Mouse (Mus musculus) kidney, adult 9 months (tissue): ENCODE data around the gene Ap2b1.
"Not testable (repeated sequence)": the region's sequence is repeated elsewhere in the genome, so short reads cannot be mapped to it uniquely, and the experiment has no call there.

Experiments used
- DNase-seq: peaks from one replicate; pipeline ENCODE4 v3.0.0; 2022

Gene Ap2b1

DNA sequence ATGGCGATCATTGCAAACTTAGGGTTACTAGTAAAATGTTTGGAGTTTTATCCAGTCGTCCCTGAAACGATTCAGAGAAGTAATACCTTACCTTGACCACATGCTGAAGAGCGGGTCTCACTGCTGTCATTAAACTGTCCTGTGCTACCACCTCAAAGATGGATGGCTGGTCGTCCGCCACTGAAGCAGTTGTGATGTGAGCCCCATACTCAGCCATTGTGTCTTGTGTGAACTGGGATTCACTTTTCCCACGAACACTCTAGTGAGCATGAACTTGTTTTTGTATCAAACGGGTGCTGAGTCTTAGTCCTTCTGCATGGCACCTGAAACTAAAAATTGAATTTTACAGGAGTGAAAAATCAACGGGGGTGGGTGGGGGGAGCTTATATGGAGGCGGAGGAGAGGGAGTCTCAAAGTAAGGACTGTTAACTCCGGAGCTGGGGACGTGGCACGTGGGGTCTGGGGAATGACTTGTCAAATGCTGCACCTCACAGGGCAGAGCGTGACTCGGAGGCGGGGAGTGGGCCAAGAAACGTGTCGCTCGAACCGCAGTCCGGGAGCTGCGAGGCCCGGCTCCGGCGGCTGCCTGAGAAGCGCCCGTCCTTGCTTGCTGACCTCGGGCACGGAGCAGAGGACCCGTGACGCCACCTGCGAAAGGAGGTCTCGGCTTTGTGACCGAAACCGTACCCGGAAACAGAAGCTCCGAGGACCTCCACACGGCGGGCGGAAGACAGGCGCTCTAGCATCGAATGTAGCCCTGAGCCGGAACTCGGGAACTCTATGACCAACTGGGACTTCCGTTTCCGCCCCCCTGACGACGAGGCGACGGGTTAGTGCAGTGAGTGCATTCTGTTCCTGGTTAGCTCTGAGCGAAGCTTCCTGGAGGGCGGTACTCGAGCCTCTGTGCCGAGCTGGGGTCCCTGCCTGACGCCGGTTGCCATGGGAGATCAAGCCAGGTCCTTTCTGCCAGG, at the start of gene Ap2b1:
Gene Ap2b1, plus strand, starts transcription at position 800 of the 971 bp plus-strand sequence.
- DNase-seq = peak; percentile 97

DNA sequence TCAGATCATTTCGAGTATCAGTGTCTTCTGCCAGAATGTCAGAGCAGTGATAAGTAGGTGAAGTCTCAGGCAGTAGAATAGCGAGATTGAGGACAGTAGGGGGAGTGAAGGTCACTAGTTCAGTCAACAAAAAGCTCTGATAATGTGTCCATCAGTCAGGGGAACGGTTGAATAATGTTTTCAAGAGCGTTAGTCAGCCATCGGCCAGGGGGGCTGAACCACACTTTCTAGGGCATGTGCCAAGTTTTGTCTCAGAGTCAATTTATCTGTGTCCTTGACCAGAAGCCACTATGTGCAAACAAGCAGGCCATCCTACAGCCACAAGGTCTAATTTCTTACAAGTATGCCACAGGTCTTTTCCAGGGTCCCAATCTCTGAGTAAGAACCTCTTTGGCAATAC, 41.6 kb upstream of the Ap2b1 start:
- DNase-seq = not testable (repeated sequence)

DNA sequence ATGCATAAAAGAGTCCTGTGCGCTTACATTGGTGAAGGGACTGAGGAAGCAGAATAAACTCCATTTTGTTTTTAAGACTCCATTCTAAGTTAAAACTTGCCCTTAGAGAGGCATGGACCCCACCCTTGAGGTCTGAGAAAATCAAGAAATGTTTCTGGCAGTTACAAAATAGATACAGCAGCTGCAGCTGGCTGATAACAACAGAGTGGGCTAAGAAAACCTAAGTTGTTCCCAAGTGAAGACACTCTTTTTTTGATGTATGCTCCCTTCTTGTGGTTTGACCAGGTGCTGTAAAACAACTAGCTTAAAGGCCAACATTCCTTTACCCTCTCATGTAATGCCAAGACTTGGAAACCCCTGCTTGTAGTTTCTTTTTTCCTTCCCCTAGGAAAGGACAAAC, 36.2 kb upstream of the Ap2b1 start:
- DNase-seq = no peak

DNA sequence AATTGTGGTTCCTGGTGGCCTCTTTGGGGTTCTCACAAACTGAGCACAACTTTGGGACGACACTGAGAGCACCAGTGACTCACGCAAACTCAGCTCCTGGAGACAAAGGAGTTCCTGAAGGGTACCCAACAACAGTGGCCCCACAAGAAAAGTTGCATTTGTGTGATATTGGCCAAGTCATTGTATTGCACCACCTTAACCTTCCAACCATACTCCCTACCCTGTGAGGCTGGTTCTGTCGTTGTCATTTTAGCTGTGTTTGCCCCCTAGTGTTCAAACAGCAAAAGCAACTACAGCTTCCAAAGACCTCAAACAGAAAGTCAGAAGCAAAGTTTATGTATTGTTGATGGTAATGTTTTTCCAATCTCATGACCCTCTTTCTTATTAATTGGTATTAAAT, 35.7 kb upstream of the Ap2b1 start:
- DNase-seq = no peak

DNA sequence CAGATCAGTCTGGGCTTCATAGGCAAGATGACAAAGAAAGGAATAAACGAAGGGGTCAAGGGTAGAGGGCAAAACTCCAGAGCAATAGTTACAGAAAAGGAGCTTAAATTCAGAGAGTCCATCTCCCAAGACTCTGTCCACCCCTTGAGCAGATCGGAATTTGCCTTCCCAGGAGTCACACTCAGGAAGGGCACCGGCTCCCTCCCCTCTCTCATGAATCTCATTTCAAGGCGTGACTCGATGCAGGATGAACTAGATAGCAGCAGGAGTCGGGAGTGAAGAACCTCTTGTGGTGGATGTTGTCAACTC, 28.0 kb upstream of the Ap2b1 start:
- DNase-seq = no peak

DNA sequence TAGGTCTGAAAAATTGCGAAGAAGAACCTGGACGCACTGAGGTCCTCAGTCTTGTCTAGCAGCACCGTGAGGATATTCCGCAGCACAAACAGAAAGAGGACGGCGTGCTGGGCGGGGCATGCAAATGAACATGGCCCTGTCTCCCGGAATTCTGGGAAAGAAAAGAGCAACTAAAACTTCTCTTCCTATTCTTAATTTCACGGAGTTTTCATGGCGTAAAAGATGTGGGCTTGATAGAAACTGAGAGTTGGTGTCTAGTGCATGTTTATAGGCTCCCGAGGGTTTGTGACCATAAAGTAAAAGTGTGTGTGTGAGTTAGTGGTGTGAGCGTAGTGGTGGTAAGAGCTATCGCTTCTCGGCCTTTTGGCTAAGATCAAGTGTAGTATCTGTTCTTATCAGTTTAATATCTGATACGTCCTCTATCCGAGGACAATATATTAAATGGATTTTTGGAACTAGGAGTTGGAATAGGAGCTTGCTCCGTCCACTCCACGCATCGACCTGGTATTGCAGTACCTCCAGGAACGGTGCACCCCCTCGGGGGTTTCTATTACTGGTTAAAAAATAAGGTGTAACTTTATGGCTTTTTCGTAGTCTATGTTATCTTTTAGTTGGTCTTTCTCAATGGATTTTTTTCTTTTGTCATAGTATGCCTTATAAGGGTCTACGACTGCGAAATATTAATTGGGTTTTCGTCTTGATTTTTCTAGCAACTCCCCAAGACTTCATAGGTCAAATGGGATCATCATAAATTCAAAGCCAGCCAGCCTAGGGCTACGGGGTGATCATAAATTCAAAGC, 27.5 kb upstream of the Ap2b1 start:
- peak; percentile 91 for DNase-seq

DNA sequence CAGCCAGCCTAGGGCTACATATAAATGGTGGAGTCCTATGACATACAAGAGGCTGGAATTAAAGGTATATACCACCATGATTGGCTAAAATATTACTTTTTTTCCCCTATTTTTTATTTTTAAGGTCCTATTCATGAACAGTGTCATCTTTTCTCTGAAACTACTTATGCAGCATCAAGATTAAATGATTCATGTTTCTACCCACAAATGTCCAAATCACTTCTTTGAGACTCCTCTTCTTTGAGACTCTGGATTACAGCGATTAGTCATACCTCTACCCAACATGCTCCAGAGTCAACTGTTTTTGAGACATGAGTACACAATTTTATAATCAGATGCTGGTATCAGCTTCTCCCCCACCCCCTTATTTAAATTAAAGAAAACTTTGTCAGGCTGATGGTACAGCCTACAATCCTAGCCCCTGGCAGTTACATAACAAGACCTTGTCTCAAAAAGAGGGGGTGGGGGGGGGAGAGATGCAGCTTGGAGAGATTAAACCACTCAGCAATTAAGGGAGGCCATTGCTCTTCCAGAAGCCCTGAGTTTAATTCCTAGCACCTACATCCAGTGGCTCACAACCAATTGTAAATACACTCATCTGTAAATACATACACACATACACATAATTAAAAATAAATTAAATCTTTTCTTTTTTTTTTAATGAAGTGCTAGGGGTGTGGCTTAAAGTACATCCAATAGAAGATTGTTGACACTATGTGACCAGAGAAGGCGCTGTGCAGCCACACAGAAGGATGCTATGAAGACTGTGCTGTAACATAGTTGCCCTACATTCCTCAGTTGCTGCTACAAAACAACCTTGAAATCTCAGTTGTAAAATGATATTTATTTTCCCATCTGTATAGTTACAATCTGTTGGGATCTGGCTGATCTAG, 26.6 kb upstream of the Ap2b1 start:
- peak; percentile 41 for DNase-seq

DNA sequence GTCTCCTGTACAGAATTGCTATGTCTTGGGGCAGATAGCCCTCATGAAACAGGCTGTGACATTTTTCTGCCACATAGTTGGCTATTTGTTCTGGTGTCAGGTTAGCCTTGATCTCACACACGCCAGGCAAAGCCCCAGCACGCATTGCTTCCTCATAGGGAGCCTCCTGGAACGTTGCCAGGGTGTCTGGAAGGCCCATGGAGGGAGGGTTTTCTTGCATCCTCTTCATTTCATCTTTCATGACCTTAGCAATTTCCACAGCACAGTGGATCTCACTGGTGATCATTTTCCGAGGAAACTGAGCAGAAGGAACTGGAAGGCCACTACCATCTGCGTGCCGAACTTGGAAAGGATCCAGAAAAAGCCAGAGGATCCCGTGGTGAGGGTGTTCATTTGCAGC, 22.6 kb upstream of the Ap2b1 start:
- no peak for DNase-seq

DNA sequence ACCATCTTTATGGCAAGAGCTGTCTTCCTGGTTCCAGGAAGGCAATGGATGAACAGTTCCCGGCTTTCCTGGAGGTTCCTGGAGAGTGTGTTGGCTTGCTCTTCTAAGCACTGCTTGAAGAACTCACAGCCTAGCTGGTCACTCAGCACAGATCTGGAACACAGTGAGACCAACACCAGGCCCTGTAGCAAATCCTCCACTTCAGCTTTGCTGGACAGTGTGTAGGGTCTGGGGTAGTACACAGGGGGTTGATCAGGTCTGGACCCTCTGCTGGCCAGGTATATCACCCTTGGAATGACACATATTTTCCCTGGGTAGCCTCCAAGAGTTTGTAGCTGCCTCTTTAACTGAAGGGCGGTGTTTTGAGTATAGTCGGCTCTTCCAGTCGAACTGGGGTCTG, 19.8 kb upstream of the Ap2b1 start:
- no peak for DNase-seq

DNA sequence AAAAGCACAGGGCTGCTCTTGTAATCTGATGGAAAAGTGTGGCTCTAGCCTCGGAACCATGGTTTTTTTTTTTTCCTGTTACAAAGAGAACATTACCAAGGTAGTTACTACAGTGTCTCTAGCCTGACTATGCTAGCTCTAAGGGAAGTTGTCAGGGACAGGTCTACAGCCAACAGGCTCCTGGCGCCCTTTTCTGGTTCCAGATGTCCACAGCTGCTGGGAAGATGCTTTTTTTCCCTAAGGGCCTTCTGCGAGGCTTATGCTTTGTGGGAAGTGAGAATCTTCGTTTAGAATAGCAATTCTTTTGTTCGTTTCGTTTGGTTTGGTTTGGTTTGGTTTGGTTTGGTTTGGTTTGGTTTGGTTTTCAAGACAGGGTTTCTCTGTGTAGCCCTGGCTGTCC, 19.1 kb upstream of the Ap2b1 start:
- no peak for DNase-seq

DNA sequence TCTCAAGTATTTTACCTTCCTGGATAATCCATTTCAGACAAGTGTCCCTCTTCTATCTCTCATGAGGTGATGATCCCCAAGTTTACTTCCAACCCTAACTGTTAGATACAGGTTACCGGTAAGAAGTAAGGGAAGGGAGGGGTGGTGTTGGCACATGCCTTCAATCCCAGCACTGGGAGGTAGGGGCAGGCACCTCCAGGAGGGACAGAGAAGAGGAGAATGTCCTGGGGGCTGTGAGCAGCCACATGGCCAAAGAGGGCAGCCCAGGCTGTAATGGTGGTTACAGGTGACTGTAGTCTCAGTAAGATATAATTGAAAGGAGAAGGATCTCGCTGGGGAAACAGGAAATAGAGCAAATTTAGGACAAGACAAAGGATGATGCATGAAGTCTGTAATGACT, 16.7 kb upstream of the Ap2b1 start:
- no peak for DNase-seq

DNA sequence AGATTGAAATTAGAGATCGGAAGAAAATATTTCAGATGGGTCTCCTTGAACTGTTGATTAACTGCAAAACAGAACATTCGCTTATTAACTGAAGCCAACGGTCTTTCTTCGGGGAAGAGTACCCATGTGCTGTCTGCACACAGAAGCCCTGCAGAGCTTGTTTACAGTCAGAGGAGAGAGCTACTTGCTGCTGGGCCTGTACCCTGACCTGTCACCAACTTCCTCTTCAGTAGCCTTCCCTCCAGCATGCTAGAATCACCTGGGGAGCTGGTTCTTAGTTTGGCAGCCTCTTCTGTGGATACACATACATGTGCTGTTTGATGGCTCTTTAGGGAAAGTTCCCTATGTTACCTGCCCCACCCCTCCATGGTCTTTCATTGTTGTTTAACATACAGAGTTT, 13.2 kb upstream of the Ap2b1 start:
- DNase-seq = no peak

DNA sequence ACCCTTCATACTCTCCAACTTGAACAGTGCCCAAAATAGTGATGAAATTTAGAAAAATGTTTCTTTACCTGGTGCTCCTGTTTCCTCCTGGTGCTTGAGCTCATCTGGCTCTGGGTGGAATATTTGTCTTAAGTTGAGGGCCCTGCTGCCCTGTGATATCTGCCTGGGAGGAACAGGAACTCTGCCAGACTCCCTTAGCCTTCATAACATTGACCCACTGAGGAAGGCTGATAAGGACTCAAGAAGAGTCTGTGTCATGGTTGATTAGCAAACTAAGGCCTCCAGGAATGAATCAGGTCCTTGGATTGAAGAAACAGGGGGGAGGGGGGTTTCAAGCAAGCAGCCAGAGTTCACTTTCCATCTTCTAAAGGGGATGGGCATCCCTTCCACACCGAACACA, 12.3 kb upstream of the Ap2b1 start, which contains the start of gene Slfn14:
Gene Slfn14, minus strand, starts transcription at position 161 of the 400 bp plus-strand sequence.
- no peak for DNase-seq

DNA sequence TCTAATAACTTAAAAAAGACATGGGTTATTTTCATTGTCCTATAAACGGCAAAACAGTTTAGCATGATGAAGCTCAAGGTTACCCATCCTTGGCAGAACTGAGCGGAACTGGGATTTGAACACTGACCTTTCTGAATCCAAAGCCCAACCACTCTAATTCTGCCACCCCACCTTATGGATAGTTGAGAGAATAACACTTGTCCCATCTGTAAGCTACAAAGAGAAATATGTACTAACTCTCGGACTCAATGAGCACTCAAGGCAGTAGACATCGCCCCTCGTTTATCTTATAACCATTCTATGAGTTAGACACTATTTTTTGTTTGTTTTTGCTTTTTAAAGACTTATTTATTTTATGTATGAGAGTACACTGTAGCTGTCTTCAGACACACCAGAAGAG, 9.8 kb upstream of the Ap2b1 start:
- no peak for DNase-seq

DNA sequence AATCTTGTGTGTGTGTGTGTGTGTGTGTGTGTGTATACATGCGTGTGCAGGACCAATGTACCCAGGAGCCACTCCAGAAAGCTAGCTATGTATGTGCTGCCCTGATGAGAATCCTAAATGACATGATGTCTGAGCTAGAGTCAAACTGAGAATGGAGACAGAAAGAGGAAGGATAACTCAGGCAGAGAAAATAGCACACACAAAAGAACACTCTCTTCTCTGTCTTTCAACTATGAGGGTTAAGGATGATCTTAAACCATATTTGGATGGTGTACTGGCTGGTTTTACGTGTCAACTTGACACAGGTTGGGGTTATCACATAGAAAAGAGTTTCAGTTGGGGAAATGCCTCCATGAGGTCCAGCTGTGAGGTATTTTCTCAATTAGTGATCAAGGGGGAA, 9.2 kb upstream of the Ap2b1 start:
- DNase-seq = no peak

DNA sequence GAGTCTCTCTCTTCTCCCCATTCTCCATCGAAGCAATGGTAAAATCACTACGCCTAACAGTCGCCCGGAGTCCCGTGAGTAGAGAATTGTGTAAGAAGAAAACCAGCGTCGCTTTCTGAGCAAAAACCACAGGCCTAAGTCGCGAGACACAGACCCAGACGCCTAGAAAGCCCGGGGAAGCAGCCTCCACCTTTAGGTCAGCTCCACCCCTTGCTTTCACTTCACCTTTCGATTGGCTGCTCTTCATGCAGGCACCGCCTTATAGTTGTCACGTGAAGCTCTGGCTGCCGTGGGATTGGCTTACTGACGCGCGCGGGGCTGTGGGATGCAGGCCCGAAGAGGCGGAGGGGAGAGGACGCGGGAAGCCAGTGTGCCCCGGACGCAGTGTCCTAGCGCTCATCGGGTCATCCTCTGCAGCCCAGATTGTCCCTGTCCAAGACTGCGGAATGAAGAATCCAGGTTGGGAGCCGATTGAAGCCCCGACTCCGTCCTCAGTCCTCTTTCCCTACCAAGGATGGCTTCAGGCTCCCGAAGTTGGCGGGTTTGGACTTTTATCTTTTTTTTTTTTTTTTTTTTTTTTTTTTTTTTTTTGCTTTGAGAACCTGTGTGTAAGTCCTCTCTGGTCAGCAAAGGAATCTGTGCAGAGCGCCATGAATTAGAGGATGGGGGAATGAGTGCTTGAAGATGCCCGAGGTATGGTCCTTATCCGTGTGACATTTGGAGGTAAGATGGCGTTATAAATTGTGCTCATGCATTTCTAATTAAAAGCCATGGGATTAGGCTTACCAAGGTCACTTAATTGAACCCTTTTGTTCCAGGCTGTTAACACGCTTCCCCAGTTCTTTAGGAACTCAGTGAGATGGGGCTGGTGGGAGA, 7.2 kb upstream of the Ap2b1 start:
- peak; percentile 97 for DNase-seq

DNA sequence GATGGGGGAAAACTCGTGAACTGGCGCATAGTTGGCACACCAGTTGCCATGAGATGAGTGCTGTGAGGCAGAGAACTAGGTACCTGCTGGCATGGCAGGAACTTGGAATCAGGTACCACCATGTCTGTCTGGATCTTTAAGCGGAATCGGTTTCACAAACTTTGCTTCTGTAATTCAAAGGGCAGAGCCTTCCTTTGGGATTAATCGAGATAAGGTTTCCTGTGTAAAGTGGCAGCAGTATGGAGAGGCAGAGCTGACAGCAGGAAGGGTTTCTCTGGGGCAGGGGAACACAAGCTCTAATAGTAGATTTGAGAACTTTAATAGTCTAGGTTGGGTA, 6.6 kb upstream of the Ap2b1 start:
- DNase-seq = no peak

DNA sequence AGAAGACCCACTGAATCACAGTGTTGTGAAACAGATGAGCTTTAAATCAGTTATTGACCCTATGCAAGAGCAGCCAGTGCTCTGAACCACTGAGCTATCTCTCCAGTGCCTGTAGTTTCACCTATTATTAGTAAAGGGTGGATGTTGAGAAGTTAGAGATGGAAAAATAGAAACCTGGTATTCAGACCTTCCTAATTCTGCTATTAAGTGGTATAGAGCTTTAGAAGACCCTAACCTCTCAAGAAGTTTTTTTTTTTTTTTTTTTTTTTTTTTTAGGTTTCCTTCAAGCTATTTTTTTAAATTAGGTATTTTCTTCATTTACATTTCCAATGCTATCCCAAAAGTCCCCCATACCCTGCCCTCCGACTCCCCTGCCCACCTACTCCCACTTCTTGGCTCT, 5.6 kb upstream of the Ap2b1 start:
- DNase-seq = no peak

DNA sequence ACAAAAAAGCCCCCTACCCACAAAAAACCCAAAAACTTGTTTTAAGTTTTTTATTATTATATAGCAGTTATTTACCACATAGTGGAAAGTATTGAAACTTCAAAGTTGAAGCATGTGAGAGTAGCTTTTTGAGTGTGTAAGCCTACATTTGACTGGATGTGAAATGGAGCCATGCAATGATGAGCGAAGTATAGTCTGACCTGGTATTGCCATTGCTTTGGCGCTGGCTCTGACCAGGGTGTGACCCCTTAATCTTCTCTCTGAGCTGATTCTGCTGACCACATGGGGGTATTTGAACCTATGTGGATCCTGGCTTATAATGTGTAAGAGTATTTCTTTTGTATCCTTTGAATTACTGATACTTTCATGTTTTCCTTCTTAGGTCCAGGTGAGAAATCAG, 4.7 kb upstream of the Ap2b1 start:
- DNase-seq = no peak

DNA sequence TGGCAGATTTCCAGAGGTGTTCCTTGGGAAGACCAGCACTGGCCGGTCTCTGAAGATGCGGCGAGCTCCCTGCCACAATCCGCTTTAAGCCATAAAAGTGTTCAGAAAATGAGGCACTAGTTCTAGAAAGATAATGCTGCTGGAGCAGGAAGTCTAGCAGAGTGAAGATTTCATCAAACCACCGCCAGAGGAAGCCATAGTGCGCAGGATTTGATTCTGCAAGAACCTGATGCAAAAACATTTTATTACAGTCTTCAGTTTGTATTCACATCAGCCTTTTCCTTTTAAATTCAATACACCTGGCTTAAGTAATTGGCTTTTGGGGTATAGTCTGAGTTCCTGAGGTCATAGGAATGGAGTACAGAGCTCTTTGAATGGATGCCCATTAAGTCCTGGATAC, 1.0 kb upstream of the Ap2b1 start:
- no peak for DNase-seq

DNA sequence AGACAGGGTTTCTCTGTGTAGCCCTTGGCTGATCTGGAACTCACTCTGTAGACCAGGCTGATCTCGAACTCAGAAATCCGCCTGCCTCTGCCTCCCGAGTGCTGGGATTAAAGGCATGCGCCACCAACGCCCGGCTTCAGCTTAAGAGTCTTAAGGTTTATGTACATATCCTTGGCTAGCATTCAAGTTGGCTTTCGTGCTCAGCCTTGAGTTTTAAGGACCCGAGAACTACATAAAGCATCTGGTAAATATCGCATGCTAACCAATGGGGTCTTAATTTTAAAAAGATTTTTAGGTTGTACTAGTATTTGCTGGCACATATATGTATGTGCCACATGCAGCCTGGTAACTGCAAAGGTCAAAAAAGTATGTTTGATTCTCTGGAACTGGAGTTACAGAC, 900 bp downstream of the Ap2b1 start:
- DNase-seq = peak; percentile 19

DNA sequence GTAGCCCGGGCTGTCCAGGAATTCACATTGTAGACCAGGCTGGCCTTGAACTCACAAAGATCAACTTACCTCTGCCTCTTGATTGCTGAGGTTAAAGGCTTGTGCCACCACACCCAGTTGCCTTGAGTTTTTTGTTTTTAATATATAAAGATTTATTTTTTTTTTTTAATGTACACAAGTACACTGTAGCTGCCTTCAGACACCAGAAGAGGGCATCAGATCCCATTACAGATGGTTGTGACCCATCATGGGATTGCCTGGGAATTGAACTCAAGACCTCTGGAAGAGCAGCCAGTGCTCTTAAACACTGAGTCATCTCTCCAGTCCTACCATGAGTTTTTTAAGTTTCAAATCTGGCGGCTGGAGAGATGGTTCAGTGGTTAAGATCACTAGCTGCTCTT, 2.6 kb downstream of the Ap2b1 start:
- DNase-seq = no peak
